Comparison of ENCODE assay signal across 21 mouse cellular contexts in the genomic region with DNA sequence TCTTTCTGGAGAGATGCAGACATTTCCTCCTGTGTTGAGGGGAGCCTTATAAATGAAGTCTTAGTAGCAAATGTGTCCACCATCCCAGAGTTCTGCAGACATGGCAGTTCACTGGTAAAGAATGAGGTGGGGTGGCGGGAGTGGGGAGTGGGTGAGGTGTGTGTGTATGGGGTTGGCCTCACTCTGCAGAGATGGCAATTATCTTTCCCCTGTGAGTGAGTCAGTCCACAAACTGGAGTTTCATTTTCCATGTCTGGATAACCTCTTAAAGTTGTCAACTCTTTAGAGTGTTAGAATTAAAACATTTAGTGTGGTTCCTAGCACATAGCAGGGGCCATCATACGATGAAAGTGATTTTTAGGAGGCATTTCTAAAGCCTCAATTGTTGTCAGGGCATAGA.
"Had no signal": no experiment of that assay in that cellular context is flagged by ENCODE, and none has a peak within 500 bp of the region (broad histone marks: within the 10 kb centered on the region; RNA-seq: fewer than 3 reads in every experiment).

No protein-coding gene starts in this region.

- H3K4me2 ChIP-seq: hindbrain, embryonic 13.5 days; hindbrain, embryonic 15.5 days; limb, embryonic 13.5 days; limb, embryonic 15.5 days; liver, embryonic 12.5 days had no signal

- H3K27ac ChIP-seq: heart, embryonic 10.5 days; hindbrain, embryonic 13.5 days; hindbrain, embryonic 15.5 days; hindbrain, postnatal 0 days; kidney, embryonic 15.5 days; kidney, postnatal 0 days; limb, embryonic 13.5 days; limb, embryonic 15.5 days; liver, embryonic 12.5 days; liver, embryonic 14.5 days had no signal

- ATAC-seq: forebrain, postnatal 0 days; hindbrain, postnatal 0 days; intestine, embryonic 16.5 days; liver, embryonic 12.5 days had no signal

- H3K4me1 ChIP-seq: limb, embryonic 15.5 days; liver, embryonic 12.5 days had no signal

- H3K9ac ChIP-seq: forebrain, postnatal 0 days; hindbrain, embryonic 13.5 days; hindbrain, embryonic 15.5 days; kidney, embryonic 15.5 days; limb, embryonic 13.5 days; limb, embryonic 15.5 days; liver, embryonic 12.5 days; liver, embryonic 14.5 days had no signal

- DNase-seq: forebrain, postnatal 0 days; gastrocnemius, postnatal 14 days; gastrocnemius, postnatal 36 days; heart, adult 18-20 months; heart, postnatal 14 days; kidney, adult 11 months; layer of hippocampus, adult 9-11 months; layer of hippocampus, postnatal 36 days; left cerebral cortex, postnatal 4 days; lung, adult 18-20 months had no signal

- H3K27me3 ChIP-seq: hindbrain, embryonic 13.5 days; hindbrain, embryonic 15.5 days; kidney, embryonic 15.5 days; limb, embryonic 15.5 days; liver, embryonic 12.5 days had no signal

- H3K9me3 ChIP-seq: heart, embryonic 10.5 days; hindbrain, embryonic 13.5 days; hindbrain, embryonic 15.5 days; kidney, embryonic 15.5 days; limb, embryonic 13.5 days; limb, embryonic 15.5 days; liver, embryonic 12.5 days had no signal

- H3K36me3 ChIP-seq: heart, embryonic 10.5 days; hindbrain, embryonic 13.5 days; hindbrain, embryonic 15.5 days; kidney, embryonic 15.5 days; limb, embryonic 13.5 days; limb, embryonic 15.5 days; liver, embryonic 12.5 days had no signal

- H3K4me3 ChIP-seq: heart, embryonic 10.5 days; hindbrain, embryonic 13.5 days; hindbrain, embryonic 15.5 days; kidney, embryonic 15.5 days; limb, embryonic 13.5 days; limb, embryonic 15.5 days; liver, embryonic 12.5 days had no signal
